Mouse (Mus musculus): ENCODE data around the gene Pimreg. TPM values are rescaled to one million over a fixed set of nuclear protein-coding genes. Genes with fewer than 3 reads are reported as not detected.

The Pimreg gene
- polyA plus RNA-seq, 1 experiment, result 3.7 TPM

Other genes starting within 250 kb of the Pimreg start
- gene Aipl1, start 4.5 kb upstream of the Pimreg start, polyA plus RNA-seq (2012; rRNA removed), result 0.07 TPM in 1 of 2 replicates, not detected in the other
- 2.7 and 3.8 TPM in 2 replicates for gene Pitpnm3, start 93.7 kb downstream of the Pimreg start, polyA plus RNA-seq (2012; rRNA removed)
- gene Gm43951, start 164.8 kb downstream of the Pimreg start, polyA plus RNA-seq (2012; rRNA removed), result 0.06 and 0.16 TPM in 2 replicates
- gene 4933427D14Rik, start 165.4 kb downstream of the Pimreg start, polyA plus RNA-seq (2012; rRNA removed), result 3.6 and 4.3 TPM in 2 replicates
- gene Txndc17, start 165.5 kb downstream of the Pimreg start, polyA plus RNA-seq (2012; rRNA removed), result 159 and 188 TPM in 2 replicates
- 5.4 and 5.5 TPM in 2 replicates for gene Med31, start 173.6 kb downstream of the Pimreg start, polyA plus RNA-seq (2012; rRNA removed)
- gene Slc13a5, start 225.2 kb downstream of the Pimreg start, polyA plus RNA-seq (2012; rRNA removed), result 0.07 TPM in 1 of 2 replicates, not detected in the other